Mouse (Mus musculus) CH12F3 (cell line): Measurements from ENCODE around the gene Glyctk.

Experiments used
- in situ Hi-C: fragments of 300-500 bp; cut with MboI; formaldehyde crosslinking; loops from 2 replicates; pipeline ENCODE4 v1.14.3; 2020; ENCODE audit warnings: low sequenced_read_pairs

Gene Glyctk

GRCm38 (mm10) chr9:106158037-106158491 lies at the start of gene Glyctk:
Gene Glyctk, minus strand, starts transcription at chr9:106158138.
- in situ Hi-C loops = no loop called here

- in situ Hi-C loops = no loop called here
Measured at GRCm38 (mm10) chr9:106206515-106206914, 48.6 kb upstream of the Glyctk start.

GRCm38 (mm10) chr9:106205713-106206290 lies 47.9 kb upstream of the Glyctk start:
- in situ Hi-C loops = no loop called here

- in situ Hi-C loops = no loop called here
Measured at GRCm38 (mm10) chr9:106203990-106204851, 46.3 kb upstream of the Glyctk start.

DNA sequence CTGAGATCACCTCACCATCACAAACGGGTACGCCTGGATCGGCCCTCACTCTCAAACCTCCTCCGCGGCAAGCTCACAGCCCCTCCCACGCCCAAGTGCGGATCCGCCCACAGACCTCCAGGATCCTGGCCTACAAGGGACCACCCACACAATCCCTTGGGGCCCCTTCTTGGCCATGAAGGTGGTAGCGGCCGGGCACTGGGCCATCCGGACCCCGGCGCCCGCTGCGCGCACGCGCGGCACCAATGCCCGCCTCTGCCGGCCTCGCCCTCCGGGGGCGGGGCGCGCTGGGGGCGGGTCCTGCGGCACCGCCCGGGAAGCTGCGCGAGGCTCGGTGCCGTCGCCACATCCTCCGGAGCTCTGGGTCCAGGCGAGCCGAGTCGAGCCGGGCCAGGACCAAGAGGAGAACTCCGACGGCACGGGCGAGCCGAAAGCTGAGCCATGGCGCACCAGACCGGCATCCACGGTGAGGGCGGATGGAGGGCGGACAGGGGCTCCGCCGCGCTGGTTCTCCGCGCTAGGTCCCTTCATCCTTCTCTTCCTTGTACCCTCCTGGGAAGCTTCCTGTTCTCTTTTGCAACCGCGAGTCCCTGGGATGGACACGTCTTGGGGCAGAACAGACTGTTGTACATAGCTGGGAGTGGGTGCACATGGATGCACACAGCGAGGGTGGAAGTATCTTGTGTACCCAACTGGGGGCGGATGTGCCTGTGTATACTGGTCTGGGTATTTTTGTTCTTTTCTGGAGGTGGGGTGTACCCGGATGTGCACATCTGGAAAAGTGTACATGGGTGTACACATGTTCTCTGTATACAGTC lies 45.1 kb upstream of the Glyctk start, which contains the start of gene Twf2:
Gene Twf2, plus strand, starts transcription at position 290 of the 818 bp plus-strand sequence.
- in situ Hi-C loops = no loop called here

DNA sequence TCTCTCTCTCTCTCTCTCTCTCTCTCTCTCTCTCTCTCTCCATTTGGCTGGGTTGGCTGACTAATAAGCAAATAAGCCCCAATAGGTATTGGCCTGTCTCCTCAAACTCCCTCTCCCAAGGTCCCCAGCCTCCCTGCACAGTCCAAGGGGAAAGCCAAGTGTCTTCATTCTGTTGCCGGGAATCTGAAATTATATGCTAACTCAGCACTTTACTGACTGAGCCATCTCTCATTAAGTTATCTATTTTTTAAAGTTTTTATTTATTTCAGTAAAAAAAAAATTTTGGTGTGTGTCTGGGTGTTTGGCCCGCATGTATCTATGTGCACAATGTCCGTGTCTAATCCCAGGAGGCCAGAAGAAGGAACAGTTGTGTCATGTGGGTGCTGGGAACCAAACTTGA lies 44.0 kb upstream of the Glyctk start:
- in situ Hi-C loops = no loop called here

DNA sequence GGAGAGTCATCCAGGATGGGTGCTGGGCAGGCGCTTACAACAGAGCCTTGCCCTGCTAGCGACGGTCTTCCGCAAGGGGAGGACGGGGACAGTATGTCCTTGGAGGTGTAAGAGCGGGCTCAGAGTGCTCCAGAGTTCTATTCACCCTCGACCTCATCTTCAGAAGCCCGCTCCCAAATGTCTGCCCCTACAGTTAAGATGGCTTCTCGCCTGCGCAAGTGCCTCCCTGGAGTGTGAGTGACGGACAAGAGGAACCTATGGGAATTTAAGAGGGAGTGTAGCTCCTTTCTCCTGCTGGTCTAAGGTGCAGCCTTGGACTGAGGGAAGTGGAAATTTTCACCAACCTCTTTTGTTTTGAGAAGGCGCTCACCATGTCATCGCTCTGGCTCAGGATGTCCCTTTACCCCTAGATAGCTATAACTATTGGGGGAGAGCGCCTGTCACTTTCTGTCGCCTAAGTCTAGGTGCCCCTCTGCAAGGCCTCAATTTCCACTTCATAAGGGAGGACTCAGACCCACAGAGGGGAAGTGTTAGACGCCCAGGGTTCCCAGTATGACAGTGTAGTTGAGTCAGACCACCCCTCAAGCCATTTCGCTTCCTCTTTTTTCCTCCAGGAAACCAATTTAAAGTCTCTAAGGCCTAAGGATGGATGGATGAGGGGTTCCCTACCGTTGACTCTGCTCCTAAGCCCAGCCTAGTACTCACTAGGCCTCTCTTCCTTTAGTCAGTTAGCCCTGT lies 41.8 kb upstream of the Glyctk start, which contains the start of gene Ppm1m:
Gene Ppm1m, minus strand, starts transcription at position 212 of the 738 bp plus-strand sequence.
- in situ Hi-C loops = no loop called here

DNA sequence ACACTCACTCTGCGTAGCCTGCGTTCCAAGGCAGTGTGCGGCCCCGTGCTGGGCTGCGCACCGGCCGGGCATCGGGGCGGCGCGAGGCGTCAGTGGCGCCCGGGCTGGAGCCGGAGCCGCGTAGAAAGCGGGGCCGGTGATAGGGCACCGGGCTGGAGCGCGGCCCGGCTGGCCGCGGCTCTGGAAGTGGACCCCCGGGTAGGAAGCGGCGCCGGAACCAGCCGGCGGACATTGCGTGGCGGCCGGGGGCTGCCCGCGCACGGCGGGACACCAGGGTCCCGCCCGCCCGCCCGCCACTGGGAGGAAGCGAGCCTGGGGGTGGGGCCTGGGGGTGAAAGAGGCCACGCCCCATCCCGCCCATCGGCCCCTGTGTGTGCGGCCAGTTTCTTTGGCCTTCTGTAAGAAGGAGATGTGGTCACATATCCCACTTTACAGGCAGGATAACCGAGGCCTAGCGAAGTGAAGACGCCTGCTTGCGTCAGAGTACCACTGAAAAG lies 41.1 kb upstream of the Glyctk start:
- in situ Hi-C loops = no loop called here

- in situ Hi-C loops = no loop called here
Measured at GRCm38 (mm10) chr9:106197732-106198131, 39.8 kb upstream of the Glyctk start.

DNA sequence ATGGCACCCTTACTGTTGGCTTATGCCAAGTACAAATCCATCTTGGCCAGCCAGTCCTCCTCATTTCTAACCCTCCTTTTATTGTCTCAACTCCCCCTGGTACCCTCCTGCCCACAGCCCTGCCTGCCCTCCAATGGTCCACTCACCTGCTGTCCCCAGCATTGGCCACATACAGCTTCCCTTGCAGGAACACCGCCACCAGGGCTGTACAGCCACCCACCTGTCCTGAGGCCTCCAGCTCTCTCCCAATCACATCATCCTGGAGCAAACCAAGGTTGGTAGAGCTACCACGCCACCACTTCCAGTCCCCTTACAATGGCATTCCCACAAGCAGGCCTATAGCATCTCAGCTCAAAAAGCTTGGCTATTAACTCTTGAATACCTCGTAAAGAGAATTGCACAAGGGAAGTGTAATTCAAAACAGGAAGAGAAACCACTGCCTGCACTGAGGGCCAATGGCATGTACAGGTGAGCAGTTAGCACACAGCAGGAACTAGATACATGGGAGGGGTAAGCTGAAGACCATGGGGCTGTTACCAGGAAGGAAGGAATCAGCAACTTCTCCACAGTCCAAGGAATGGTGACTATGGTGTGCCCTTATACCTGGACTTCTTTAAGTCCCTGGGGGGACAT lies 39.3 kb upstream of the Glyctk start:
- in situ Hi-C loops = no loop called here

GRCm38 (mm10) chr9:106195693-106196092 lies 37.8 kb upstream of the Glyctk start:
- in situ Hi-C loops = no loop called here

DNA sequence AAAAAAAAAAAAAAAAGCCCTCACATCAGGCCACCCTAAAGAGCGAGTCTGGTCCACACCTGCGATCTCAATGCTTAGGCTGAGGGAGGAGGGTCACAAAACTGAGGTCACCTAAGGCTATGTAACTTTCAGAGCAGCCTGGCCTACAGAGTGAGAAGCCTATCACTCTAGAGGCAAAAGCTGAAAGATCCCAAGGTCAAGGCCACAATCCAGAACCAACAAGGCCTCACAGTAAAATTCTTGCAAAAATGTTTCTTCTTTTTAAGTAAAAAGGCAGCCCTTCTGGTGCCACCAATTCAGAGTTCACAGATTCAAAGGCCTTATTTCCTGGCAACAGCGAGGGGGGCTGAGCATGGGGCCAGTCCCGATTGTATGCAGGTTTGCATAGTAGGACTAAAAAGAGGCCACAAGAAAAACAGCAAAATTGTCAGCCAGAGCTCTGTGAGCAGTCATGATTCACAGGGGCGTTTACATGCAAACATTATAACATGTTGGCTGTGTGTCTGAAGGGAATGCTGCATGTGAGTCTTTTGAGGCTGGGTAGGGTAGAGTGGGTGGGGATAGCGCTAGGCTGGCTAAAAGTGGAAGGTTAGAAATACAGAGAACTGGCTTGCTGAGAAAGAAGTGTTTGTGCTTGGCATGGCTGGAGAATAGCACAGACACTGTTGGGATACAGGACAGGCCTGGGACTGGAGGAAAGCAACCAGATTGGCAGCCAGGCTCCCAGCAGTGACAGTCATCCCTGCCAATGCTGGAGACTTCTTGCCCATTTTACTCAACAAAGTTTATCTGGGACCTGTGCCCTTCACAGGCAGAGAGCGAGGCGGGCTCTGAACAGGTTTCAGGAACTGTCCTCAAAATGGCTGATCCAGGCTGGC lies 36.2 kb upstream of the Glyctk start:
- in situ Hi-C loops = no loop called here

- in situ Hi-C loops = no loop called here
Measured at GRCm38 (mm10) chr9:106192998-106193397, 35.1 kb upstream of the Glyctk start.

DNA sequence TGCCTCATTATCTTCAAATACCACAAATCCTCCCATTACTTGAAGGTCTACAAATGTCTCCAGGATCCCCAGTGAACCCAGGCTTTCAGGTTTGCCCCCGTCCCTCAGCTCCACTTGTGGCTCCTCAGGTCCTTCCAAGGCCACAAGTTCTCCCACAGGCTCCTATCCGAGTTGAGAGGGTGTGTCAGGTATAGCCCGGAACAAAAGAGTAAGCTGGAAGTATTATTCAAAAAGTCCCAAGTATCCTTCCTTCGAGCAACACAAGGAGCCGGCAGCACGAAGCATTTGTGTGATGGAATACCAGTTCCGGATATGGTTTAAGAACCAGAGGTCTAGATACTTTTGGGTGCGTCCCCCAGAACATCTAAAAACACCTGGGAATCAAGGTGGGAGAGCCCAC lies 34.1 kb upstream of the Glyctk start:
- in situ Hi-C loops = no loop called here

- in situ Hi-C loops = no loop called here
Measured at GRCm38 (mm10) chr9:106191355-106191754, 33.4 kb upstream of the Glyctk start.

- in situ Hi-C loops = no loop called here
Measured at GRCm38 (mm10) chr9:106183996-106184395, 26.1 kb upstream of the Glyctk start.

GRCm38 (mm10) chr9:106182146-106182545 lies 24.2 kb upstream of the Glyctk start:
- in situ Hi-C loops = no loop called here

GRCm38 (mm10) chr9:106179964-106180363 lies 22.0 kb upstream of the Glyctk start:
- in situ Hi-C loops = no loop called here

DNA sequence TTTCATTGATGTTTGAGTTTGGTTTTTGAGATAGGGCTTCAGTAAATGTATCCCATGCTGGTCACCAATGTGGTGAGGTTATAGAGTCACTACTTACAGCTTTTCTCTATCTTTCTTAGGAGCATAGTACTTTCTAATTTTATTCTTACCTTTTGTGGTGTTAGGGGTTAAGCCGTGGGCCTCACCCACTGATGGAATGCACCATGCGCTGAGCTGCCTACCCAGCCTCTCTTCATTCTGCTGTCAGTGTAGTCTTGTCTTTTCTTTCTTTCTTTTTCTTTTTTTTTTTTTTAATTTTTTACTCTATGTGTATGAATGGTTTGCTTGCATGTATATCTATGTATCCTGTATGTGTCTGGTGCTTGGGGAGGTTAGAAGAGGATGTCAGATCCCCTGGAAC lies 21.5 kb upstream of the Glyctk start:
- in situ Hi-C loops = no loop called here
